Mouse (Mus musculus): ENCODE measurements around the gene Msx1. TPM values are rescaled to one million over a fixed set of nuclear protein-coding genes. Genes with fewer than 3 reads are reported as not detected.
"Not testable (repeated sequence)": the region's sequence is repeated elsewhere in the genome, so short reads cannot be mapped to it uniquely, and the experiment has no call there.

Gene Msx1
- total RNA-seq (2015; ENCODE audit: low replicate concordance) (not detected in 2 replicates), total RNA-seq (2017; ENCODE audit: low replicate concordance) (not detected in 2 replicates)

GRCm38 (mm10) chr5:37824461-37824795, at the start of gene Msx1:
Gene Msx1, minus strand, starts transcription at chr5:37824583.
- no peak for ATAC-seq (replicated peaks; ENCODE audit: low FRiP score, poor library complexity, severe bottlenecking)

GRCm38 (mm10) chr5:37865471-37865870, 41.1 kb upstream of the Msx1 start:
- ATAC-seq (replicated peaks; ENCODE audit: low FRiP score, poor library complexity, severe bottlenecking), result no peak

- no peak for ATAC-seq (replicated peaks; ENCODE audit: low FRiP score, poor library complexity, severe bottlenecking)
Measured at GRCm38 (mm10) chr5:37864309-37864708, 39.9 kb upstream of the Msx1 start.

- ATAC-seq (replicated peaks; ENCODE audit: low FRiP score, poor library complexity, severe bottlenecking), result no peak
Measured at GRCm38 (mm10) chr5:37860846-37861245, 36.5 kb upstream of the Msx1 start.

- ATAC-seq (replicated peaks; ENCODE audit: low FRiP score, poor library complexity, severe bottlenecking), result no peak
Measured at GRCm38 (mm10) chr5:37860151-37860721, 35.9 kb upstream of the Msx1 start.

- ATAC-seq (replicated peaks; ENCODE audit: low FRiP score, poor library complexity, severe bottlenecking), result no peak
Measured at GRCm38 (mm10) chr5:37857763-37858545, 33.6 kb upstream of the Msx1 start.

GRCm38 (mm10) chr5:37856057-37856456, 31.7 kb upstream of the Msx1 start:
- ATAC-seq (replicated peaks; ENCODE audit: low FRiP score, poor library complexity, severe bottlenecking), result no peak

GRCm38 (mm10) chr5:37854233-37854632, 29.9 kb upstream of the Msx1 start:
- no peak for ATAC-seq (replicated peaks; ENCODE audit: low FRiP score, poor library complexity, severe bottlenecking)

- no peak for ATAC-seq (replicated peaks; ENCODE audit: low FRiP score, poor library complexity, severe bottlenecking)
Measured at GRCm38 (mm10) chr5:37851305-37851982, 27.1 kb upstream of the Msx1 start.

GRCm38 (mm10) chr5:37848991-37849719, 24.8 kb upstream of the Msx1 start:
- no peak for ATAC-seq (replicated peaks; ENCODE audit: low FRiP score, poor library complexity, severe bottlenecking)

- no peak for ATAC-seq (replicated peaks; ENCODE audit: low FRiP score, poor library complexity, severe bottlenecking)
Measured at GRCm38 (mm10) chr5:37836267-37836646, 11.9 kb upstream of the Msx1 start.

GRCm38 (mm10) chr5:37835590-37836266, 11.3 kb upstream of the Msx1 start:
- no peak for ATAC-seq (replicated peaks; ENCODE audit: low FRiP score, poor library complexity, severe bottlenecking)

- ATAC-seq (replicated peaks; ENCODE audit: low FRiP score, poor library complexity, severe bottlenecking), result no peak
Measured at GRCm38 (mm10) chr5:37832766-37833165, 8.4 kb upstream of the Msx1 start.

GRCm38 (mm10) chr5:37832031-37832430, 7.6 kb upstream of the Msx1 start:
- no peak for ATAC-seq (replicated peaks; ENCODE audit: low FRiP score, poor library complexity, severe bottlenecking)

- not testable (repeated sequence) for ATAC-seq (replicated peaks; ENCODE audit: low FRiP score, poor library complexity, severe bottlenecking)
Measured at GRCm38 (mm10) chr5:37830436-37830835, 6.1 kb upstream of the Msx1 start.

GRCm38 (mm10) chr5:37829926-37830325, 5.5 kb upstream of the Msx1 start:
- ATAC-seq (replicated peaks; ENCODE audit: low FRiP score, poor library complexity, severe bottlenecking), result no peak

- ATAC-seq (replicated peaks; ENCODE audit: low FRiP score, poor library complexity, severe bottlenecking), result no peak
Measured at GRCm38 (mm10) chr5:37829296-37829670, 4.9 kb upstream of the Msx1 start.

GRCm38 (mm10) chr5:37828591-37829295, 4.4 kb upstream of the Msx1 start:
- no peak for ATAC-seq (replicated peaks; ENCODE audit: low FRiP score, poor library complexity, severe bottlenecking)

GRCm38 (mm10) chr5:37828001-37828400, 3.6 kb upstream of the Msx1 start:
- ATAC-seq (replicated peaks; ENCODE audit: low FRiP score, poor library complexity, severe bottlenecking), result no peak

Data from erythroid progenitor cell, adult 5-6 weeks (primary cell).